Mouse (Mus musculus): ENCODE results near the gene Actr2. TPM values are rescaled to one million over a fixed set of nuclear protein-coding genes. Genes with fewer than 3 reads are reported as not detected.

Actr2 gene
- polyA plus RNA-seq, 1 experiment from 2014 or later = 104 TPM

- peaks cover 21% of the 10 kb centered on the region for H3K4me1 ChIP-seq (replicated peaks)
- H3K9ac ChIP-seq (replicated peaks) = no peak overlapping the region
- 0 out of 2 replicates have a peak, but pooled peaks cover 3% of the 10 kb centered on the region for H3K9me3 ChIP-seq
- no peak overlapping the region for H3K4me3 ChIP-seq (replicated peaks)
- H3K27ac ChIP-seq = no peak overlapping the region
- WGBS = 81% methylated on average over 3 of the region's 3 CpGs
- H3K4me2 ChIP-seq = no peak overlapping the region
- no peak for ATAC-seq (ENCODE audit: insufficient number of reproducible peaks, insufficient read depth, low FRiP score, low TSS enrichment, low read depth)
- H3K36me3 ChIP-seq = no peaks in the 10 kb centered on the region
- H3K27me3 ChIP-seq = no peaks in the 10 kb centered on the region
Measured at GRCm38 (mm10) chr11:20045586-20045985, 67.1 kb downstream of the Actr2 start.

- no peak overlapping the region for H3K4me3 ChIP-seq (replicated peaks)
- H3K4me2 ChIP-seq = no peak overlapping the region
- ATAC-seq (ENCODE audit: insufficient number of reproducible peaks, insufficient read depth, low FRiP score, low TSS enrichment, low read depth) = no peak
- no peaks in the 10 kb centered on the region for H3K36me3 ChIP-seq
- H3K27me3 ChIP-seq = no peaks in the 10 kb centered on the region
- no peaks in the 10 kb centered on the region for H3K9me3 ChIP-seq
- H3K9ac ChIP-seq (replicated peaks) = no peak overlapping the region
- peaks cover 36% of the 10 kb centered on the region for H3K4me1 ChIP-seq (replicated peaks)
- 84% methylated on average over 4 of the region's 4 CpGs for WGBS
- H3K27ac ChIP-seq = no peak overlapping the region
Measured at GRCm38 (mm10) chr11:20043256-20043655, 69.5 kb downstream of the Actr2 start.

DNA sequence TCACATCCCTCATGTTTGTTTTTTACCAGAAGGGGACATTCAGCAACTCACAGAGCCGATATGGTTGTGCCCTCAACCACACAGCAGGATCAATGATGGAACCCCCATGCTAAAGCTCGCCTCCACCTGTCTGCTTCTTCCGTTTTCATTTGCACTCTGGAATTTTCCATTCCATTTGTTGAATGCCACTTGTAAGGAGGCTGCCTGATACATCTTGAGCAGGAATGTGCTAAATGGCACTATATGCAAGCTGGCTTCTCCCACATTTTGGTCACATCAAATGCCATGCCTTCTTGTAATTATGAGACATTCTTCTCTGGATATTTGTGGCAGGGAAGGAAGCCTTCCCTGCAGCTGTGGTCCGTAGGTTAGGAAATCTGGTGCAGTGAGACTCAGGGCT is 70.6 kb downstream of the Actr2 start:
- H3K9me3 ChIP-seq = no peaks in the 10 kb centered on the region
- H3K27me3 ChIP-seq = no peaks in the 10 kb centered on the region
- no peak overlapping the region for H3K4me2 ChIP-seq
- 44% methylated on average over 4 of the region's 4 CpGs for WGBS
- ATAC-seq (ENCODE audit: insufficient number of reproducible peaks, insufficient read depth, low FRiP score, low TSS enrichment, low read depth) = no peak
- H3K36me3 ChIP-seq = no peaks in the 10 kb centered on the region
- H3K27ac ChIP-seq = peak overlapping the region; percentile 62; the same call in 1 of the 2 replicates
- H3K9ac ChIP-seq (replicated peaks) = no peak overlapping the region
- H3K4me3 ChIP-seq (replicated peaks) = no peak overlapping the region
- peaks cover 41% of the 10 kb centered on the region for H3K4me1 ChIP-seq (replicated peaks)

GRCm38 (mm10) chr11:20041164-20041920 is 71.4 kb downstream of the Actr2 start:
- H3K9me3 ChIP-seq = no peaks in the 10 kb centered on the region
- ATAC-seq (ENCODE audit: insufficient number of reproducible peaks, insufficient read depth, low FRiP score, low TSS enrichment, low read depth) = no peak
- no peak overlapping the region for H3K4me3 ChIP-seq (replicated peaks)
- H3K27me3 ChIP-seq = no peaks in the 10 kb centered on the region
- H3K9ac ChIP-seq (replicated peaks) = no peak overlapping the region
- H3K4me1 ChIP-seq (replicated peaks) = peaks cover 41% of the 10 kb centered on the region
- no peaks in the 10 kb centered on the region for H3K36me3 ChIP-seq
- H3K27ac ChIP-seq = peak overlapping the region; percentile 62
- WGBS = 17% methylated on average over 6 of the region's 6 CpGs
- no peak overlapping the region for H3K4me2 ChIP-seq

DNA sequence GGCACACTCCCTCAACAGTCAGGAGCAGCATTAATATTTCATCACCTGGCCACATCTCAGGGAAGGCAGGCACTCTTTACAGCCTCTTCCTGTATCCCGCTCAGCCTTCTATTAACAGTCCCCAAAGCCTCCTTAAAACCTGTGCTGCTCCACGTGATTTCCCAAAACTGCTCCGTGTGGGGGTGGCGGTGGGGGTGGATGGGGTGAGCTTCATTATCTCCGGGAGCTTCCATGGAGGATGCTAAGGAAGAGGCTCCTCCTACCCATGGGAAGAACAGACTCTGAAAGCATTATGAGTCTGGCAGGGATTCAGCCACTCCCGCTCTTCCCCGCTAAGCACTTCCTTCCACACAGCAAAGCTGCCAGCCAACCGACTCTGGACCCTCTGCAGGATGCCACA is 74.0 kb downstream of the Actr2 start:
- 32% methylated on average over 8 of the region's 8 CpGs for WGBS
- 0 out of 2 replicates have a peak overlapping the region, but pooled peaks have one; percentile 35 for H3K27ac ChIP-seq
- H3K9me3 ChIP-seq = no peaks in the 10 kb centered on the region
- H3K4me2 ChIP-seq = peak overlapping the region; percentile 11; the same call in 1 of the 2 replicates
- H3K27me3 ChIP-seq = no peaks in the 10 kb centered on the region
- H3K4me3 ChIP-seq (replicated peaks) = no peak overlapping the region
- 0 out of 2 replicates have a peak, but pooled peaks have one; percentile 9 for ATAC-seq (ENCODE audit: insufficient number of reproducible peaks, insufficient read depth, low FRiP score, low TSS enrichment, low read depth)
- peaks cover 41% of the 10 kb centered on the region for H3K4me1 ChIP-seq (replicated peaks)
- H3K9ac ChIP-seq (replicated peaks) = no peak overlapping the region
- no peaks in the 10 kb centered on the region for H3K36me3 ChIP-seq

DNA sequence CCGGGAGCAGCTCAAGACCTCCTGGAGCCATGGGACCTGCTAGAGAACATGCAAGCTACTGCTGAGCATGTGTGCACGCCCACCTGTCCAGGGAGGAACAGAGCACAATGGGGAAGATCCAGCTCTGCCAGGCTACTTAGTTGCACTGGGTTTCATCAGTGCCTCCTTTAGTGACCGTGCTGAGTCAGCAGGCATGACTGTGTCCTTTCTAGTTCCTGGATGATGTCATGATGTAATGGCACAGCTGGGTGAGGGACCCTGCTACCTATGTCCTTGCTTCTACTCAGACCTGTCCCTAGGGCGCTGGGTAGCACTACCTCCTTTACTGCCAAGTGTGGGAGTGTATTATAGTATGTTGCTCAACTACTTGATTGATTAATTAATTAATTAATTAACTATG is 75.0 kb downstream of the Actr2 start:
- Histone ChIP-seq H3K4me3 (replicated peaks) (no peak overlapping the region), H3K9me3 (no peaks in the 10 kb centered on the region), H3K27ac (no peak overlapping the region), H3K36me3 (no peaks in the 10 kb centered on the region), H3K4me2 (no peak overlapping the region), H3K27me3 (no peaks in the 10 kb centered on the region), H3K9ac (replicated peaks) (no peak overlapping the region), H3K4me1 (replicated peaks) (peaks cover 37% of the 10 kb centered on the region)
- no peak for ATAC-seq (ENCODE audit: insufficient number of reproducible peaks, insufficient read depth, low FRiP score, low TSS enrichment, low read depth)
- 92% methylated on average over 4 of the region's 4 CpGs for WGBS

GRCm38 (mm10) chr11:20035972-20036371 is 76.7 kb downstream of the Actr2 start:
- WGBS = 82% methylated on average over 7 of the region's 7 CpGs
- no peak overlapping the region for H3K4me2 ChIP-seq
- H3K4me3 ChIP-seq (replicated peaks) = no peak overlapping the region
- no peak for ATAC-seq (ENCODE audit: insufficient number of reproducible peaks, insufficient read depth, low FRiP score, low TSS enrichment, low read depth)
- H3K27me3 ChIP-seq = no peaks in the 10 kb centered on the region
- H3K27ac ChIP-seq = no peak overlapping the region
- H3K36me3 ChIP-seq = no peaks in the 10 kb centered on the region
- peaks cover 5% of the 10 kb centered on the region; the same call in 1 of the 2 replicates for H3K9me3 ChIP-seq
- H3K9ac ChIP-seq (replicated peaks) = no peak overlapping the region
- H3K4me1 ChIP-seq (replicated peaks) = peaks cover 22% of the 10 kb centered on the region

- Histone ChIP-seq H3K4me2 (no peak overlapping the region), H3K4me1 (replicated peaks) (peaks cover 20% of the 10 kb centered on the region), H3K27me3 (no peaks in the 10 kb centered on the region), H3K36me3 (no peaks in the 10 kb centered on the region), H3K9ac (replicated peaks) (no peak overlapping the region), H3K27ac (no peak overlapping the region), H3K4me3 (replicated peaks) (no peak overlapping the region), H3K9me3 (peaks cover 5% of the 10 kb centered on the region; the same call in 1 of the 2 replicates)
- no peak for ATAC-seq (ENCODE audit: insufficient number of reproducible peaks, insufficient read depth, low FRiP score, low TSS enrichment, low read depth)
- 58% methylated on average over 11 of the region's 11 CpGs for WGBS
Measured at GRCm38 (mm10) chr11:20035343-20035928, 77.3 kb downstream of the Actr2 start.

DNA sequence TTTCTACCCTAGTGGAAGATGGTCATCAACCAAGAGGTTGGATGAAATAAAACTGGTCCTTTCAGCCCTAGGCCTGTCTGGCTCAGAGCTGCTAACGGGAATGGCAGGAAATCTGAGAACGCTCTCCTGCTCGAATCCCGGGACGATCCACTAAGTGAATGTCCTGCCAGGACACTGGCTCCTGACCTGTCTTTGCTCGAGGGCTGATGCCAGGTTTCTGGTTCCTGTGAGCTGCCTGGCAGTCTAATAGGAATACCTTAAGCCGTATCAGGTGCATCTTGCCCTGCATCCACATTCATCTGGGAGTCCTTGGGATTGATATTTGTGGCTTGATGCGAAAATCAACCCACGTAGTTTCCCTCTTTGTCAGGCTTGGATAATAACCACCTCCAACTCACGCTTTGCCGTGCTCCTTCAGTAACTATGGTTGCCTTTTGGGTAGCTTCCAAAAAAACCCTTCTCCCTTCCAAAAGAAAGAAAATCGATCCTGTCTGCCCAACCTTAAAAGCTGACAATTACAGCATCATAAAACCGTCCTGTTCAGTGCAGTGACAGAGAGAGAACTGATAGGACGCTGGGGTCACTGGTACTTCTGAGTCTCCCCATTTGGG is 78.3 kb downstream of the Actr2 start:
- no peaks in the 10 kb centered on the region for H3K36me3 ChIP-seq
- no peak for ATAC-seq (ENCODE audit: insufficient number of reproducible peaks, insufficient read depth, low FRiP score, low TSS enrichment, low read depth)
- H3K9ac ChIP-seq (replicated peaks) = no peak overlapping the region
- H3K4me1 ChIP-seq (replicated peaks) = peaks cover 13% of the 10 kb centered on the region
- H3K9me3 ChIP-seq = peaks cover 5% of the 10 kb centered on the region; the same call in 1 of the 2 replicates
- no peaks in the 10 kb centered on the region for H3K27me3 ChIP-seq
- H3K4me2 ChIP-seq = no peak overlapping the region
- no peak overlapping the region for H3K4me3 ChIP-seq (replicated peaks)
- no peak overlapping the region for H3K27ac ChIP-seq
- 47% methylated on average over 14 of the region's 14 CpGs for WGBS

DNA sequence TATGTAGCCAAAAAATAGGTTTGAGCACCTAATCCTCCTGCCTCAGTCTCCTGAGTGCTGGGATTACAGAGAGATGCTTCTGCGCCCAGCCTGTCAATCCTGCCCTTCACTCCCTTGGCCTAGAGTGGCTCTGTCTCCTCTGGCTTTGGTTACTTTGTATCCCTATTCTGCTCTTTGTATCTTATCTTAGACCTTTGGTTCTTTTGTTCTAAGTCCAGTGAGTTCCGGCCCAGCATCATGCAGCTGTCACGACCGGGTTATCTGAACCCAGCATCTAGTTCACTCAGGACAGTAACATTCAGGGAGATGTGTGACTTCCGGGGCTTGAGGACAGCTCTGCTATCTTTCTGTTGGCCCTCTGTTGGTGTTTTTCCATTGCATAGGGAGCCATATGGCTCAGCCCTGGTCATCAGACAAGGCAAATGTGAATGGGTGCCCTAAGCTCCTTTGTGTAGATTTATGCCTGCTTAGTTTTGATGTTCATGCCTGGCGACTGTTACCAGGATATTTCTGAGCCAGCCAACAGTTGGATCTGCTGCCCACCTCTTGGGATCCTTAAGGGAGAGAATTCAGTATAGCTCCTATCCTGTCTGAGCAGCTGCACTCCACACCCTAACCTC is 79.1 kb downstream of the Actr2 start:
- no peak overlapping the region for H3K9ac ChIP-seq (replicated peaks)
- H3K27ac ChIP-seq = no peak overlapping the region
- H3K4me1 ChIP-seq (replicated peaks) = peaks cover 9% of the 10 kb centered on the region
- no peak overlapping the region for H3K4me3 ChIP-seq (replicated peaks)
- ATAC-seq (ENCODE audit: insufficient number of reproducible peaks, insufficient read depth, low FRiP score, low TSS enrichment, low read depth) = no peak
- H3K4me2 ChIP-seq = no peak overlapping the region
- H3K27me3 ChIP-seq = no peaks in the 10 kb centered on the region
- no peaks in the 10 kb centered on the region for H3K36me3 ChIP-seq
- H3K9me3 ChIP-seq = peaks cover 5% of the 10 kb centered on the region; the same call in 1 of the 2 replicates
- whole genome bisulfite sequencing = 75% methylated on average over 6 of the region's 6 CpGs

DNA sequence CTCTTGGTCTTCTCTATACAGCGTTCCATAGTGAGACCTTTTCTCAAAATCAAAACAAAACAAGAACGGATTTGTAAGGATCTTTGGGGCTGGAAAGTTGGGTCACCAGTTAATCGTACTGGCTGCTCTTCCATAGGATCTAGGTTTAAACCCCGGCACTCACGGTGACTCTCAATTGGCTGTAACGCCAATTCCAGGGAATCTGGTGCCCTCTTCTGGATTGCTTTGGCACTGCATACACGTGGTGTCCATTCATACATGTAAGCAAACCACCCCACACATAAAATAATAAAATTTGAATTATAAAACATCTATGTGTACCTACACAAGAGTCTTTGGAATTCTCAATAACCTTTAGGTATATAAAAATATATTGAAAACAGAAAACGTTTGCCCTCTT is 81.2 kb downstream of the Actr2 start:
- Histone ChIP-seq H3K9ac (replicated peaks) (no peak overlapping the region), H3K27ac (no peak overlapping the region), H3K4me1 (replicated peaks) (no peaks in the 10 kb centered on the region), H3K36me3 (no peaks in the 10 kb centered on the region), H3K4me3 (replicated peaks) (no peak overlapping the region), H3K9me3 (peaks cover 5% of the 10 kb centered on the region; the same call in 1 of the 2 replicates), H3K27me3 (no peaks in the 10 kb centered on the region), H3K4me2 (no peak overlapping the region)
- no peak for ATAC-seq (ENCODE audit: insufficient number of reproducible peaks, insufficient read depth, low FRiP score, low TSS enrichment, low read depth)
- WGBS = 49% methylated on average over 8 of the region's 8 CpGs
